Mouse (Mus musculus) hindbrain, postnatal 0 days (tissue): ENCODE results near the gene Fto. TPM values are rescaled to one million over a fixed set of nuclear protein-coding genes. Genes with fewer than 3 reads are reported as not detected.

Experiments
- ATAC-seq: fragments of 200-750 bp; cut with Nextera tagmentation; 2 replicates; pipeline ENCODE4 v1.8.0; 2017; ENCODE audit warnings: mild to moderate bottlenecking, moderate TSS enrichment, moderate library complexity
- DNase-seq: peaks from one replicate; pipeline ENCODE4 v3.0.0-alpha.2; 2015; ENCODE audit warnings: low spot score
- H3K27ac ChIP-seq: fragments of 300-500 bp; sonication (generic); 2 replicates; pipeline ENCODE4 v1.5.1; 2014; ENCODE audit warnings: mild to moderate bottlenecking
- H3K27me3 ChIP-seq: fragments of 300-500 bp; sonication (generic); 2 replicates; pipeline ENCODE4 v1.6.1; 2014; ENCODE audit warnings: low read length, mixed read lengths; ENCODE audit not compliant: insufficient read depth
- H3K36me3 ChIP-seq: fragments of 300-500 bp; sonication (generic); 2 replicates; pipeline ENCODE4 v1.6.1; 2014; ENCODE audit warnings: low read length, mixed read lengths; ENCODE audit not compliant: insufficient read depth
- H3K4me1 ChIP-seq: fragments of 300-500 bp; sonication (generic); 2 replicates; pipeline ENCODE4 v1.6.1; 2014; ENCODE audit warnings: antibody characterized with exemption, low read length, mixed read lengths; ENCODE audit not compliant: insufficient read depth
- H3K4me2 ChIP-seq: fragments of 300-500 bp; sonication (generic); 2 replicates; pipeline ENCODE4 v1.6.1; 2014; ENCODE audit warnings: low read depth, mild to moderate bottlenecking, low read length, moderate library complexity, mixed read lengths
- H3K4me3 ChIP-seq: fragments of 300-500 bp; sonication (generic); 2 replicates; pipeline ENCODE4 v1.5.1; 2014; ENCODE audit warnings: low read length
- H3K9ac ChIP-seq: fragments of 300-500 bp; sonication (generic); replicated peaks from 2 replicates; pipeline ENCODE4 v1.6.1; 2014; ENCODE audit warnings: mild to moderate bottlenecking, low read length, moderate library complexity, mixed read lengths
- H3K9me3 ChIP-seq: fragments of 300-500 bp; sonication (generic); 2 replicates; pipeline ENCODE4 v1.6.1; 2016; ENCODE audit warnings: low read length, mixed read lengths
- CTCF ChIP-seq: IDR thresholded peaks from 2 replicates; pipeline ENCODE4 v1.5.1; 2016; ENCODE audit warnings: antibody characterized with exemption, control low read depth, low read depth
- WGBS: fragments of 180-500 bp; shearing (Covaris S2); extraction: QIAGEN DNeasy Blood & Tissue Kit; methylation state at CpG from one replicate; pipeline ENCODE4 v1.1.7; 2014; 5-methylcytosine and 5-hydroxymethylcytosine counted together
- polyA plus RNA-seq: library from polyadenylated mRNA; unstranded; fragments of >200 nt; fragmentation: Nextera tagmentation; extraction: Ambion mirVana; gene quantifications from 2 replicates; pipeline ENCODE4 v1.2.1, GENCODE M21; 2015
- total RNA-seq: library from RNA; depleted of rRNA; stranded (reverse); fragments of >200 nt; gene quantifications from 2 replicates; pipeline ENCODE4 v1.2.3, GENCODE M21; 2014

The Fto gene
- total and polyA plus RNA-seq, 2 experiments from 2014 or later, result 80.7 to 122 TPM

- ATAC-seq (no peak), DNase-seq (no peak)
- no peaks in the 10 kb centered on the region for H3K27me3 ChIP-seq
- no peak overlapping the region for H3K4me2 ChIP-seq
- H3K27ac ChIP-seq, result no peak overlapping the region
- no peaks in the 10 kb centered on the region for H3K4me1 ChIP-seq
- no peaks in the 10 kb centered on the region for H3K9me3 ChIP-seq
- no peaks in the 10 kb centered on the region for H3K36me3 ChIP-seq
- H3K4me3 ChIP-seq, result no peak overlapping the region
- no peak overlapping the region for H3K9ac ChIP-seq
- no peak for TF ChIP-seq CTCF
- 87% methylated on average over 11 of the region's 11 CpGs for WGBS
Observed at GRCm38 (mm10) chr8:91280467-91281212, 32.7 kb upstream of the Fto start.

GRCm38 (mm10) chr8:91281545-91281944 is 31.8 kb upstream of the Fto start:
- 88% methylated on average over 8 of the region's 8 CpGs for WGBS
- no peak for TF ChIP-seq CTCF
- Histone ChIP-seq H3K27ac (no peak overlapping the region), H3K27me3 (no peaks in the 10 kb centered on the region), H3K9me3 (no peaks in the 10 kb centered on the region), H3K4me3 (no peak overlapping the region), H3K9ac (no peak overlapping the region), H3K36me3 (no peaks in the 10 kb centered on the region), H3K4me1 (no peaks in the 10 kb centered on the region), H3K4me2 (no peak overlapping the region)
- DNase-seq (no peak), ATAC-seq (no peak)

- no peak for DNase-seq
- 71% methylated on average over 5 of the region's 5 CpGs for WGBS
Observed at GRCm38 (mm10) chr8:91282655-91283054, 30.7 kb upstream of the Fto start.

GRCm38 (mm10) chr8:91283815-91284214 is 29.5 kb upstream of the Fto start:
- Histone ChIP-seq H3K4me2 (no peak overlapping the region), H3K27me3 (no peaks in the 10 kb centered on the region), H3K4me3 (no peak overlapping the region), H3K9ac (no peak overlapping the region), H3K4me1 (no peaks in the 10 kb centered on the region), H3K9me3 (no peaks in the 10 kb centered on the region), H3K27ac (no peak overlapping the region), H3K36me3 (no peaks in the 10 kb centered on the region)
- TF ChIP-seq CTCF, result no peak
- ATAC-seq (no peak), DNase-seq (no peak)
- WGBS, result 85% methylated on average over 1 of the region's 1 CpGs

More at GRCm38 (mm10) chr8:91282655-91283054, 30.7 kb upstream of the Fto start:
- H3K36me3 ChIP-seq, result no peaks in the 10 kb centered on the region
- no peak overlapping the region for H3K27ac ChIP-seq
- ATAC-seq, result no peak
- H3K4me1 ChIP-seq, result no peaks in the 10 kb centered on the region
- no peak for TF ChIP-seq CTCF
- no peak overlapping the region for H3K9ac ChIP-seq
- no peaks in the 10 kb centered on the region for H3K27me3 ChIP-seq
- H3K4me3 ChIP-seq, result no peak overlapping the region
- no peak overlapping the region for H3K4me2 ChIP-seq
- no peaks in the 10 kb centered on the region for H3K9me3 ChIP-seq

- Histone ChIP-seq H3K36me3 (no peaks in the 10 kb centered on the region), H3K4me3 (no peak overlapping the region), H3K9me3 (no peaks in the 10 kb centered on the region), H3K9ac (no peak overlapping the region), H3K27ac (no peak overlapping the region), H3K27me3 (no peaks in the 10 kb centered on the region), H3K4me1 (no peaks in the 10 kb centered on the region), H3K4me2 (no peak overlapping the region)
- ATAC-seq (no peak), DNase-seq (no peak)
- TF ChIP-seq CTCF, result no peak
- WGBS, result 75% methylated on average over 8 of the region's 8 CpGs
Observed at GRCm38 (mm10) chr8:91286237-91286636, 27.1 kb upstream of the Fto start.

GRCm38 (mm10) chr8:91290576-91290975 is 22.7 kb upstream of the Fto start:
- TF ChIP-seq CTCF, result no peak
- 90% methylated on average over 4 of the region's 4 CpGs for WGBS

GRCm38 (mm10) chr8:91295786-91296185 is 17.5 kb upstream of the Fto start:
- no peaks in the 10 kb centered on the region for H3K27me3 ChIP-seq
- WGBS, result 94% methylated on average over 5 of the region's 5 CpGs
- DNase-seq (no peak), ATAC-seq (no peak)
- TF ChIP-seq CTCF, result no peak
- H3K27ac ChIP-seq, result no peak overlapping the region
- H3K9me3 ChIP-seq, result no peaks in the 10 kb centered on the region
- H3K9ac ChIP-seq, result no peak overlapping the region
- H3K4me1 ChIP-seq, result no peaks in the 10 kb centered on the region
- no peak overlapping the region for H3K4me2 ChIP-seq
- peaks cover 17% of the 10 kb centered on the region; the same call in 1 of the 2 replicates for H3K36me3 ChIP-seq
- no peak overlapping the region for H3K4me3 ChIP-seq

More at GRCm38 (mm10) chr8:91290576-91290975, 22.7 kb upstream of the Fto start:
- Histone ChIP-seq H3K36me3 (no peaks in the 10 kb centered on the region), H3K9ac (no peak overlapping the region), H3K27ac (no peak overlapping the region), H3K4me3 (no peak overlapping the region), H3K4me1 (no peaks in the 10 kb centered on the region), H3K4me2 (no peak overlapping the region), H3K9me3 (no peaks in the 10 kb centered on the region), H3K27me3 (no peaks in the 10 kb centered on the region)
- no peak for ATAC-seq
- no peak for DNase-seq
